ENCODE assay signal across 11 mouse cellular contexts in the genomic region with DNA sequence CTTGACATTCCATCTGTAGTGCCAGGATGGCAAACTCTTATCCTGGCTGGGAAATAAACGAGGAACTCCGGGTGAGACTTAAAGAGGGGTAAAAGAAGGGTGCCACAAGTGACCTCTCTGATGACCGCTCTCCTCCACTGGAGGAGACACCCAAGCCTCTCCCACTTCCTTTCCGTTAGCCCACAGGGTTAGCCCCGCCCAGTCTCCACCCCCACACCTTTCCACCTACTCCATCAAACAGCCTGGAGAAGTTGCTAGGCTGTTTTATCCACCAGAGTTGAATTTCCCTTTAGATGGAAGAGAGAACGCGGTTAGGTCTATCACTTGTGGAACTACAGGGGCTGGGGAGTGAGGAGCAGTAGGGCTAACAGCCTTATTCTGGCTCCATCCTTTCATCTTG. TPM values are rescaled to one million over a fixed set of nuclear protein-coding genes. Genes with fewer than 3 reads are reported as not detected.
DNase-seq lines count a peak whose midpoint lies in the region; ATAC-seq lines count a peak whose summit lies in the region.
"Had no signal": no experiment of that assay in that cellular context is flagged by ENCODE, and none has a peak within 500 bp of the region (broad histone marks: within the 10 kb centered on the region; RNA-seq: fewer than 3 reads in every experiment).

No protein-coding gene starts in this region.

- H3K9me3 ChIP-seq in intestine, embryonic 15.5 days, result no peaks in the 10 kb centered on the region
- no peaks in the 10 kb centered on the region for H3K9me3 ChIP-seq in forebrain, embryonic 16.5 days (ENCODE audit: control insufficient read depth, low read length)
- no peaks in the 10 kb centered on the region for H3K9me3 ChIP-seq in forebrain, embryonic 12.5 days
- H3K9me3 ChIP-seq: embryonic facial prominence, embryonic 15.5 days; hindbrain, embryonic 15.5 days had no signal

- ATAC-seq in intestine, embryonic 15.5 days, result no peak
- peak; percentile 37 for ATAC-seq in monocyte, adult 5-6 weeks (replicated peaks; ENCODE audit: insufficient number of reproducible peaks, low FRiP score, low TSS enrichment, poor library complexity, severe bottlenecking)
- ATAC-seq in forebrain, embryonic 16.5 days, result no peak
- ATAC-seq in forebrain, embryonic 12.5 days (ENCODE audit: low FRiP score), result no peak

- intact Hi-C loops in left cerebral cortex, postnatal 14 days (cut with DNase I), result no loop called here

- H3K4me2 ChIP-seq in intestine, embryonic 15.5 days (replicated peaks), result no peak overlapping the region
- H3K4me2 ChIP-seq in forebrain, embryonic 16.5 days (ENCODE audit: low read length), result no peak overlapping the region
- H3K4me2 ChIP-seq in forebrain, embryonic 12.5 days, result no peak overlapping the region
- H3K4me2 ChIP-seq: embryonic facial prominence, embryonic 15.5 days; hindbrain, embryonic 15.5 days had no signal

- peak; percentile 17 for DNase-seq in spleen, adult 12 weeks (ENCODE audit: low spot score)
- DNase-seq in spleen, postnatal 14 days (ENCODE audit: low spot score in 2 of 2), result no peak
- DNase-seq in left cerebral cortex, postnatal 14 days (ENCODE audit: low spot score in 2 of 2), result no peak
- DNase-seq in gastrocnemius, adult 8-10 months (ENCODE audit: low spot score in 2 of 2), result no peak
- DNase-seq: right cerebral cortex, postnatal 4 days had no signal

- no peaks in the 10 kb centered on the region for H3K36me3 ChIP-seq in intestine, embryonic 15.5 days
- no peaks in the 10 kb centered on the region for H3K36me3 ChIP-seq in forebrain, embryonic 16.5 days (ENCODE audit: control insufficient read depth, insufficient read depth)
- H3K36me3 ChIP-seq in forebrain, embryonic 12.5 days (replicated peaks), result no peaks in the 10 kb centered on the region
- H3K36me3 ChIP-seq: embryonic facial prominence, embryonic 15.5 days; hindbrain, embryonic 15.5 days had no signal

- H3K9ac ChIP-seq in intestine, embryonic 15.5 days, result no peak overlapping the region
- no peak overlapping the region for H3K9ac ChIP-seq in forebrain, embryonic 16.5 days (replicated peaks; ENCODE audit: low read depth, low read length)
- H3K9ac ChIP-seq in forebrain, embryonic 12.5 days, result no peak overlapping the region
- H3K9ac ChIP-seq: embryonic facial prominence, embryonic 15.5 days; hindbrain, embryonic 15.5 days had no signal

- 0 out of 2 replicates have a peak, but pooled peaks cover 6% of the 10 kb centered on the region for H3K4me1 ChIP-seq in intestine, embryonic 15.5 days (replicated peaks)
- H3K4me1 ChIP-seq in forebrain, embryonic 16.5 days (replicated peaks; ENCODE audit: control insufficient read depth, insufficient read depth, low read length), result no peaks in the 10 kb centered on the region
- H3K4me1 ChIP-seq in forebrain, embryonic 12.5 days, result no peaks in the 10 kb centered on the region
- H3K4me1 ChIP-seq: hindbrain, embryonic 15.5 days had no signal

- WGBS in intestine, embryonic 15.5 days, result 54% methylated on average over 7 of the region's 7 CpGs
- WGBS in forebrain, embryonic 16.5 days, result 77% methylated on average over 7 of the region's 7 CpGs
- 78% methylated on average over 7 of the region's 7 CpGs for WGBS in forebrain, embryonic 12.5 days

- H3K27me3 ChIP-seq in intestine, embryonic 15.5 days (replicated peaks), result no peaks in the 10 kb centered on the region
- no peaks in the 10 kb centered on the region for H3K27me3 ChIP-seq in forebrain, embryonic 16.5 days (replicated peaks; ENCODE audit: control insufficient read depth, insufficient read depth, low read length)
- no peaks in the 10 kb centered on the region for H3K27me3 ChIP-seq in forebrain, embryonic 12.5 days
- H3K27me3 ChIP-seq: embryonic facial prominence, embryonic 15.5 days; hindbrain, embryonic 15.5 days had no signal

- H3K27ac ChIP-seq in intestine, embryonic 15.5 days, result peak overlapping the region; percentile 13; the same call in 1 of the 2 replicates
- H3K27ac ChIP-seq in forebrain, embryonic 16.5 days (ENCODE audit: low read length), result no peak overlapping the region
- no peak overlapping the region for H3K27ac ChIP-seq in forebrain, embryonic 12.5 days
- H3K27ac ChIP-seq: embryonic facial prominence, embryonic 15.5 days; hindbrain, embryonic 15.5 days had no signal

- H3K4me3 ChIP-seq in intestine, embryonic 15.5 days (replicated peaks), result no peak overlapping the region
- H3K4me3 ChIP-seq in forebrain, embryonic 16.5 days (replicated peaks; ENCODE audit: low read length), result no peak overlapping the region
- H3K4me3 ChIP-seq in forebrain, embryonic 12.5 days (replicated peaks), result no peak overlapping the region
- H3K4me3 ChIP-seq: embryonic facial prominence, embryonic 15.5 days; hindbrain, embryonic 15.5 days had no signal

RNA-seq across cellular contexts. Expression of gene Elf4, which starts 37.7 kb away (rescaled TPM):
- 13.0 and 13.9 TPM in 2 replicates for polyA plus RNA-seq in intestine, embryonic 15.5 days (2015; fragmentation: Nextera tagmentation; extraction: Ambion mirVana)
- total RNA-seq in monocyte, adult 5-6 weeks (2017), result 35.9 to 86.3 TPM (median 41.4 TPM) in 3 replicates
- polyA plus RNA-seq in forebrain, embryonic 16.5 days (2015; fragmentation: Nextera tagmentation; extraction: Ambion mirVana), result 0.32 and 0.57 TPM in 2 replicates
- total RNA-seq in left cerebral cortex, postnatal 14 days (2021), result 1 to 10 TPM in 1 of 2 experiments, under 1 TPM in 1; 0.87 to 1.2 TPM
- 1.6 and 1.7 TPM in 2 replicates for polyA plus RNA-seq in forebrain, embryonic 12.5 days (2016; fragmentation: Nextera tagmentation; extraction: Ambion mirVana)
- 1 to 10 TPM in 2 of 4 experiments, under 1 TPM in 2; 0.70 to 1.9 (median 1.1) TPM for total RNA-seq in gastrocnemius, adult 8-10 months (2022)

Comparison
In these comparisons a context has a peak if more than half of its experiments do, and no peak if none do; other contexts are left out.
1. RNA of gene Elf4, which starts 37.7 kb away (total RNA-seq): 35.9 to 86.3 TPM in monocyte, adult 5-6 weeks; 0.87 to 1.2 TPM in left cerebral cortex, postnatal 14 days and 0.70 to 1.9 TPM in gastrocnemius, adult 8-10 months; every median in the first group is over 10 times any median in the second.